Mouse (Mus musculus): ENCODE measurements around the gene Gk2.

Gk2 gene

DNA sequence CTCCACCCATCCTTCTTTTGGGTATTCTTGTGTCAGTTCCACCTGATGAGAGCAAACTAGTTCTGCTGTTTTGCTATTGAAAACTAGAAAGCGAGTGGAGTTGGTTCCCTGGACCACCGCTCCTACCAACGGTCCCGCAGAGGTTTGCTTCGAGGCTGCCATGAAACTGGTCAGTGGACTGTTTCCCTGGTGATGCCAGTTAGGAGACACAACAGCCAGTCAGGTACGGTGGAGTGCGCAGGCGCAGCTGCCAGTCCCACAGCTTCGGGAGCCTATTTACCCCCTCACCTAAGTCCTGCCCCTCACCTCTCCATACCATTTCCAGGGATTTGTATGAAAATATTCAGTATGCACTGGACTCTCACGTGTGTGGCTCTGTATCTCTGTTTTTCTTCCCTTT lies at the start of gene Gk2:
TSS of gene Gk2 (minus strand) at position 206 of the 400 bp plus-strand sequence.
- no peak for DNase-seq (ENCODE audit: low spot score)

DNA sequence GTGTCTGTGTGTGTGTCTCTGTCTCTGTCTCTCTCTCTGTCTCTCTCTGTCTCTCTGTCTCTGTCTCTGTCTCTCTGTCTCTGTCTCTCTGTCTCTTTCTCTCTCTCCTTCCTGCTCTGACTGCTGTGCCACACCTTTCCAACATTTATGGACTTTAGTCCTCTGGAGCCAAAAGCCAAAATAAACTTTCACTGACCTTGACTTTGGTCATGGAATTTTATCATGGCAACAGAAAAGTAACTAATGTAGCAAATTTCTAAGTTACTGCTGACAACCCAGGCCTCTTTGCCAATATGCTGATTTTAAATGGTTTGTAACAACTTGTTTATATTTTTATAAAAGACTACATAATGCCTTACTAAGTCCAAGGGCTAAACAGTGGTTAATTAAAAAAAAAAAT lies 41.2 kb upstream of the Gk2 start:
- DNase-seq (ENCODE audit: low spot score) = no peak

GRCm38 (mm10) chr5:97495488-97496092 lies 38.8 kb upstream of the Gk2 start:
- no peak for DNase-seq (ENCODE audit: low spot score)

- no peak for DNase-seq (ENCODE audit: low spot score)
These were observed 36.6 kb upstream of the Gk2 start for GRCm38 (mm10) chr5:97493421-97493820.

DNA sequence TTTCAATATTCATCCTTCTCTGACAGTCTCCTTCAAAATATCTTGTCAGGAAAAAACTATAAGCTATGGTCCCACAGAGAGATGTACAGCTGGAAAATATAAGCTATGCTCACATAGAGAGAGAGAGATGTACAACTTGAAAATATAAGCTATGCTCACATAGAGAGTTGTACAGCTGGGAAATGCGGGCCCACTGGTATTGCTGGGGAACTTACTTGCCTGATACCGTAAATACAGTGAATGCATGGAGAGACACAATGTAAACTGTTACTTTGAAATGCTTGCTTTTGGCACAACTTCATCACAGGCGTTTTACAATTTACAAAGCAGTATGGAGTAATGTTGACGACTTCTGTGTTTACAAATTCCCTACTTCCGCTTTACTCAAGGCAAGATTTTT lies 29.3 kb upstream of the Gk2 start:
- no peak for DNase-seq (ENCODE audit: low spot score)

DNA sequence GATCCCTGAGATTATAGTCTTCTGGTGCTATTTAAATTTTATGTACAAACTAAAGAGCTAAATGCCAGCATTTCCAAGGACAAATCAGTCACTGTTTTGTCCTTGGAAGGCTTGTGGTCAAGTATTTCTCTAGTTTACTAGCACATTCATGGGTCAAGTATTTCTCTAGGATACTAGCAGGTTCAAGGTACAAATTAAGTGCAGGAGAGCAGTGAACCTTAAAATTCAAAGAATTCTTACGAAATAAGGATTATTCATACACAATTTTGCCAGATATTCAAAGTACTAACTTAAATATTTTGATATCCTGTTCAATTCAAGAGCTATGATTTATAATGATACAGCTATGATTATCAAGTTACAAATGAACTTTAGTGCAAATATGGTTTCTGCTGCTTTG lies 23.2 kb upstream of the Gk2 start:
- DNase-seq (ENCODE audit: low spot score) = no peak

DNA sequence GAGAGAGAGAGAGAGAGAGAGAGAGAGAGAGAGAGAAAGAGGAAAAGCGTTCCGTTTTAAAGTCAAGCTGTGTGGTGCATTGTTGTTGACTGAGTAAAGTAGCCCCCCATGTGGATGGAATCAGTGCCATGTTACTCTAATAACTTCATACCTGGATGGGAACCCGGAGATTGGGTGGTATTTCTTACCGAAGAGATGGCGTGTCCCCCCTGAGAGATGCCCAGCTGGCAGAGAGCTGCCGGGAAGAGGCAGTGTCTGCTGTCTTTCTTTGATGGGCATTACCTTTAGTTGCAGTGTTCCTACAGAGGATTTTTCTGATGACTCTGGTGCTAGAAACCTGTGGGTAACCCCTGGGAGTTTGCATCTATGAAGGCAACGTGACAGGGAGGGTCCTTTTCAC lies 10.4 kb upstream of the Gk2 start:
- no peak for DNase-seq (ENCODE audit: low spot score)

- DNase-seq (ENCODE audit: low spot score) = no peak
These were observed 9.8 kb upstream of the Gk2 start for GRCm38 (mm10) chr5:97466430-97467158.

DNA sequence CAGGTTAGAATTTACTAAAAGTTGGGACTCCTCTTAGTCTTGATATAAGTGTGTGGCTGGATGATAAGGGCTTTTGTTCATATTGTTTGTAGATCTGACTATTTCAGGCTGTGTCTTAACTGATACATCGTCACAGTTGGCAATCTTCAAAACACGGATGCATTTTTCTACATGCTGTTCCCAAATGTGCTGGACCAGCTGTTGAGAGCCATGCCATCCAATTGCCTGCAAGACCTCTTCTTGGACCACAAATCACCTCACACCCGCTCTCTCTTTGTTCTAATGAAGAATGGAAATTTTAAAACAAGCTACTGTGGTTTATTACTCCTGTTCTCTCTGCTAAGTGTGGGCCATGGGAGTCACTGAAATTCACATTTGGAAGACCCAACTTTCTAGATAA lies 9.1 kb upstream of the Gk2 start:
- DNase-seq (ENCODE audit: low spot score) = no peak

- no peak for DNase-seq (ENCODE audit: low spot score)
These were observed 6.0 kb upstream of the Gk2 start for GRCm38 (mm10) chr5:97462856-97463255.

- no peak for DNase-seq (ENCODE audit: low spot score)
These were observed 5.4 kb downstream of the Gk2 start for GRCm38 (mm10) chr5:97451451-97451850.

- DNase-seq (ENCODE audit: low spot score) = no peak
These were observed 12.6 kb downstream of the Gk2 start for GRCm38 (mm10) chr5:97444191-97444590.

DNA sequence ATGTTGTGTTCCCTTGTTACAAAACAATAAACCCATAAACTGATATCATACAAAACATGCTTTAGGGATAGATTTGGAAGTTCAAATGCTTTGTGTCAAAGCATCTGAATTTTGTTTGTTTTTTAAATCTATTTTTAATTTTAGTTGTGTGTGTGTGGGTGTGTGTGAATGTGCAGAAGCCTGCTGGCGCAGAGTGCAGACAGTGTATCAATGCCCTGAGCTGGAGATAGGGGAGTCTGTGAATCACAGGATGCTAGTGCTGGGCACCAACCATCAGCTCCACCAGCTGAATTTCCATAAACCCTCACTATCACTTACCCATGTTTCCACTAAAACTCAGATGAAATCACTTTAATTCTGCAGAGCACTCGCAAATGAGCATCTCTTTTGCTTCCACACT lies 24.3 kb downstream of the Gk2 start:
- DNase-seq (ENCODE audit: low spot score) = no peak

DNA sequence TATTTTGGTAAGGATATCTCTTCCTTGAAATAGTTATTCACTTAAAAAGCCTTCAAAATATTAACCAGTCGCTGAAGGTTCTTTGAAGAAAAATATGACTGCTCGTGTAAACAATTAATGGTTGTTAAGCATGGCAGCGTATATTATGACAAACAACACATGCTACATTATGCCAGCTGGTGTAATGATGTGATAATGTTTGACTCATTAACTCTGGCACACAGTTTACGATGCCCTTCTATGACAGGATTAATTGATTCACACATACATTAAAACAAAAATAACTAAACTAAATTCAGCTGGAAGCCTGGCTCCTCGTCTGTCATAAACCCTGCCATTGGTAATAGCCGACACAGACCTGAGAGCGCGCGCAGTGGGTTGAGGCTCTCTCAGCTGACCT lies 26.8 kb downstream of the Gk2 start:
- no peak for DNase-seq (ENCODE audit: low spot score)

- DNase-seq (ENCODE audit: low spot score) = no peak
These were observed 35.2 kb downstream of the Gk2 start for GRCm38 (mm10) chr5:97421669-97422068.

- DNase-seq (ENCODE audit: low spot score) = no peak
These were observed 39.6 kb downstream of the Gk2 start for GRCm38 (mm10) chr5:97417185-97417584.

DNA sequence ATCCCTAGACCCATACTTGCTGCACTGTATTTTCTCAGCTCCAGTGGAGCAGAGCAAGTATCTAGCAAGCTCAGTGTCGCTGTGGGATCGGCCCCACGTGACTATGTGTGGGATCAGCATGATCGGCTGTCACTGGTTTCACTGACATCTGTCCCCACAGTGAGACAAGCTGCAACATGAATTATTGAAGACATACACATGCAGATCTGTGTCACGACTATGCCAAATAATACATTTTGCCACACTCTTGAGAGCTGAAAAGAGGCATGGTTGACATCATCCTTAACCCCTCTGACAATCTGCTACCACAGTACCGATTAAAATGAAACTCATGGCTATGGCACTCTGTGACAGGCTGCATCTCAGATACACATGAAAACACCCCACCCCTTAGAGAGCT lies 41.0 kb downstream of the Gk2 start:
- DNase-seq (ENCODE audit: low spot score) = no peak

GRCm38 (mm10) chr5:97413716-97414115 lies 43.1 kb downstream of the Gk2 start:
- DNase-seq (ENCODE audit: low spot score) = no peak

DNA sequence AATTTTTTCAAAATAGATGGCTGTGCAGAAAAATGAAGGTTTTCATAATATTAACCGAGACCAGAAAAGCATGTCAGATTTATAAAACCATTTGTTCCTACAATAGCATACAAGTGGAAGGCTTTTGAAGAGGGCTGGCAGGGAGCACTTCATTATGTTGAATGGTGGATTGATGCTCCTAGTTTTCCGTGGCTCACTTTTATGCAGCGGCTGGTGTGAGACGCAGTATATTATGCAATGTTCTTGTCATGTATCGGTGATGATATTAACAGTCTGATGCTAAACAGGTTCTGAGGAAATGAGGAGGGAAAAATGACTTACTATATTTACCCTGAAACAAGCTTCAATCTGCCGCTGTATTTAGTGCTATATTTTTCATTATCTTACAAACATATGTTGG lies 46.6 kb downstream of the Gk2 start:
- no peak for DNase-seq (ENCODE audit: low spot score)

GRCm38 (mm10) chr5:97409234-97409704 lies 47.6 kb downstream of the Gk2 start:
- DNase-seq (ENCODE audit: low spot score) = no peak

Measured in spleen, adult 12 weeks (tissue).